Mouse (Mus musculus) adrenal gland, postnatal 36 days (tissue): Measurements from ENCODE around the gene Tgfbr2. TPM values are rescaled to one million over a fixed set of nuclear protein-coding genes. Genes with fewer than 3 reads are reported as not detected.

Experiments used
- DNase-seq, 2 experiments: peaks; one replicate each; pipeline ENCODE4 v3.0.0; 2021; ENCODE audit warnings: mixed read lengths in 1 of 2
- total RNA-seq, 2 experiments: library from RNA; stranded (reverse); gene quantifications; 2 replicates each; pipeline ENCODE4 v1.2.3; 2021

Tgfbr2 gene
- total RNA-seq, 2 experiments from 2014 or later, result 67.1 to 92.3 TPM

- no peak for DNase-seq
Observed at GRCm38 (mm10) chr9:116156501-116156900, 18.7 kb downstream of the Tgfbr2 start.

- DNase-seq, result no peak
Observed at GRCm38 (mm10) chr9:116152878-116153277, 22.3 kb downstream of the Tgfbr2 start.

- DNase-seq, result no peak
Observed at GRCm38 (mm10) chr9:116150725-116151396, 24.3 kb downstream of the Tgfbr2 start.

- no peak for DNase-seq
Observed at GRCm38 (mm10) chr9:116148809-116149208, 26.4 kb downstream of the Tgfbr2 start.

- DNase-seq, result no peak
Observed at GRCm38 (mm10) chr9:116146235-116146634, 28.9 kb downstream of the Tgfbr2 start.

GRCm38 (mm10) chr9:116145231-116145641 lies 29.9 kb downstream of the Tgfbr2 start:
- DNase-seq, result peak in 1 of 2 experiments; percentile 22

GRCm38 (mm10) chr9:116140422-116140821 lies 34.7 kb downstream of the Tgfbr2 start:
- no peak for DNase-seq

- DNase-seq, result no peak
Observed at GRCm38 (mm10) chr9:116139549-116139948, 35.6 kb downstream of the Tgfbr2 start.

- no peak for DNase-seq
Observed at GRCm38 (mm10) chr9:116138595-116139134, 36.5 kb downstream of the Tgfbr2 start.

GRCm38 (mm10) chr9:116137645-116138044 lies 37.5 kb downstream of the Tgfbr2 start:
- DNase-seq, result no peak

- DNase-seq, result no peak
Observed at GRCm38 (mm10) chr9:116136811-116137210, 38.3 kb downstream of the Tgfbr2 start.

- DNase-seq, result no peak
Observed at GRCm38 (mm10) chr9:116136146-116136545, 39.0 kb downstream of the Tgfbr2 start.

GRCm38 (mm10) chr9:116134488-116134887 lies 40.7 kb downstream of the Tgfbr2 start:
- no peak for DNase-seq

GRCm38 (mm10) chr9:116133312-116133980 lies 41.7 kb downstream of the Tgfbr2 start:
- DNase-seq, result no peak

- no peak for DNase-seq
Observed at GRCm38 (mm10) chr9:116128886-116129285, 46.3 kb downstream of the Tgfbr2 start.

GRCm38 (mm10) chr9:116128311-116128710 lies 46.8 kb downstream of the Tgfbr2 start:
- DNase-seq, result no peak

- no peak for DNase-seq
Observed at GRCm38 (mm10) chr9:116126494-116126893, 48.7 kb downstream of the Tgfbr2 start.

- DNase-seq, result no peak
Observed at GRCm38 (mm10) chr9:116122969-116123589, 52.1 kb downstream of the Tgfbr2 start.

GRCm38 (mm10) chr9:116122544-116122943 lies 52.6 kb downstream of the Tgfbr2 start:
- DNase-seq, result peak in 1 of 2 experiments; percentile 36

- DNase-seq, result no peak
Observed at GRCm38 (mm10) chr9:116121472-116121871, 53.7 kb downstream of the Tgfbr2 start.

- no peak for DNase-seq
Observed at GRCm38 (mm10) chr9:116119990-116120389, 55.2 kb downstream of the Tgfbr2 start.

- DNase-seq, result no peak
Observed at GRCm38 (mm10) chr9:116118332-116118872, 56.8 kb downstream of the Tgfbr2 start.

GRCm38 (mm10) chr9:116115875-116116274 lies 59.3 kb downstream of the Tgfbr2 start:
- no peak for DNase-seq
